Mouse (Mus musculus) embryo, embryonic 11.5 days (tissue): ENCODE data around the gene Rpl35a.
"Not testable (repeated sequence)": the region's sequence is repeated elsewhere in the genome, so short reads cannot be mapped to it uniquely, and the experiment has no call there.

ENCODE experiments used
- DNase-seq: peaks from one replicate; pipeline ENCODE4 v3.0.0-alpha.2; 2012; ENCODE audit warnings: low read depth, low spot score

Rpl35a gene

GRCm38 (mm10) chr16:33056095-33056785 lies at the start of gene Rpl35a, which contains the start of gene Iqcg:
Rpl35a (plus strand) TSS chr16:33056453.
Iqcg (minus strand) TSS chr16:33056218.
- DNase-seq, result peak; percentile 83

GRCm38 (mm10) chr16:33006888-33007287 lies 49.4 kb upstream of the Rpl35a start:
- DNase-seq, result no peak

DNA sequence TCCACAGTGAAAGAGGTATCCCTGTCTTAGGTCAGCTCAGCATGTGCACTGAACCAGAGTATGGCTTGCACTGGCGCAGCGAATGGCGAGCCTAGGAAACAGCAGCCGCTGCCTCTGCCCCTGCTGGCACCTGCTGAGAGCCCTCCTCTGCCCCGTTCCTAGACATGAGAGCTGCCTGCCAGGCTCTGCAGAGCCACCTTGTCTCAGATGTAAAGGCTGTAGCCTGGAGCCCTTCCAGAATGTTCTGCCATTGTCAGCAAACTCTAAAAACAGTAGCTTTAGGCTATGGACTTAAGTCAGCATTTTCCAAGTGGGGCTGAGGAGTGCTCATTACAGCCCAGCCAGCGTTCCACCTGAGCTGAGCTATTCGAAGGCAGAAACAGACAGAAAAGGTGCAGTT lies 48.8 kb upstream of the Rpl35a start:
- DNase-seq, result no peak

DNA sequence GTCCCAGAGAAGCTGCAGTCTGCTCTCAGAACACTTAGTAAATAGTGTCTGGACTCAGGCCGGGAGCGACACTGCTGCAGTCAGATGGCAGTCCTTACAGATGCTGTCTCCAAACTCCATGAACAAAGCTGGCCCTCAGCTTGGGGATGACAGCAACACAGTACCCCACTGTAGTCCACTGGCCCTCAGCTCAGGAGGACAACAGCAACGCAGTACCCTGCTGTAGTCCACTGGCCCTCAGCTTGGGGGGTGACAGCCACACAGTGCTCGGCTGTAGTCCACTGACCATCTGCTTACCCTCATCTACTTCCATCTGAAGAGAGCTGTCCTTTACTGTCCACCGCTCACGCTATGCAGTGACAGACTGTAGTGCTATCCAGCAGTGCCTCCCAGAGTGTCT lies 46.1 kb upstream of the Rpl35a start:
- DNase-seq, result no peak

- DNase-seq, result no peak
Measured at GRCm38 (mm10) chr16:33013801-33014200, 42.5 kb upstream of the Rpl35a start.

- no peak for DNase-seq
Measured at GRCm38 (mm10) chr16:33014921-33015320, 41.3 kb upstream of the Rpl35a start.

DNA sequence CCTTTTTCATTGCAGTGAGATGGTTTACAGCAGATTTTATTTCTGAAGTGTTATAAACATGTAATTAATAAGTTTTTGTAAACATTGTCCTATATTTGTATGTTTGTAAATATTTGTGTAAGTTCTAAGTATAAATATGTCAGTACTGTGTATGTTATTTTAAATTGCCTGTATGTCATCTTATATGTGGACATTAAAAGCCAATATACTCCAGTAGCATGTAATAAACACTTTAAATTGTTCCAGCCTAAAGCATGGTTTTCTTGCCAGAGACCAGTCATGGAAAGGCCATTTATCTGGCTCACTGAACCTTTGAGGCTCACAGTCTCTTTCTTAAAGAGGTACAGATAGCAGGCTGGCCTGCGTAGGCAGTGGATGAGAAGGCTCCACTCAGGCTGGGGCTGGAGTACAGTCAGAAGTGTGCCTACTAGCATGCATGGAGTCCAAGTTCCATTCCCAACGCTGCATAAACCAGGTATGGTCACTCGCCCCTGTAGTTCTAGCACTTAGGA lies 40.8 kb upstream of the Rpl35a start:
- DNase-seq, result no peak

DNA sequence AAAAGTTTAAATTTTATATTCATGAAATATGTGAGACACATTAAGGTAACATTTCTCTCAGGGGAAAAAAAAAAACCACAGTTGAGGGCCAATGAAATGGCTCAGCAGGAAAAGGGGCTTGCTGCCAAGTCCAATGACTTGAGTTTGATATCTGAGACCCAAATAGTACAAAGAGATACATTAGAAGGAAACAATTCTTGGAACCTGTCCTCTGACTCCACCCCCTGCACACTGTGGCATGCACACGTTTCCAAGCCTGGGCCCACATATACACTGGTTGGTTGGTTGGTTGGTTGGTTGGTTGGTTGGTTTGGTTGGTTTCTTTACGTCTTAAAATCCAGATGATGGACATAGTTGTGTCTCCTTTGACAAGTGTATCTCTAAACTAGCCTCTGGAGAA lies 40.3 kb upstream of the Rpl35a start:
- DNase-seq, result no peak

DNA sequence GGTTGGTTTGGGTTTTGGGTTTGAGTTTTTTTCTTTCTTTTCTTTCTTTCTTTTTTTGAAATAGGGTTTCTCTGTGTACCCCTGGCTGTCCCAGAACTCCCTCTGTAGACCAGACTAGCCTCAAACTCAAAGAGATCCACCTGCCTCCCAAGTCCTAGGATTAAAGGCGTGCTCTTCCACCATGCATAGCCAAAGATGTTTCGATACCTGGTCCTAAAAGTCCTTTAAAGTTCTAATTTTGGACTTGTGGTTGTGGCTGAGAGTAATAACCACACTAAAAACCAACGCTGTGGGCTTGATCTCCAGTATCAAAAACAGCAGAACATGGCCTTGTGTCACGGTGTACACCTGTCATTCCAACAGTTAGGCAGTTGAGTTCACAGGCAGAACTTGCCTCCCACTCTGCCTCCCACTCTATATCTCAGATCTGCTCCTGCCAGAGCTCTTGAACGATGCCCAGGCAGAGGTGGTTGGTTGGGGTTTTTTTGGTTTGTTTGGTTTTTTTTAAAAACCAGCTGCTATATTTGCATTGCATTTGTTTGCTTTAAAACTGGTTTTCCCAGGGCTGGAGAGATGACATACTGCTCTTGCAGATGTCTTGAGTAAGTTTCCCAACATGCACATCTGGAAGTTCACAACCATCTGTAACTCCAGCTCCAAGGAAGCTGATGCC lies 38.4 kb upstream of the Rpl35a start:
- DNase-seq, result no peak

DNA sequence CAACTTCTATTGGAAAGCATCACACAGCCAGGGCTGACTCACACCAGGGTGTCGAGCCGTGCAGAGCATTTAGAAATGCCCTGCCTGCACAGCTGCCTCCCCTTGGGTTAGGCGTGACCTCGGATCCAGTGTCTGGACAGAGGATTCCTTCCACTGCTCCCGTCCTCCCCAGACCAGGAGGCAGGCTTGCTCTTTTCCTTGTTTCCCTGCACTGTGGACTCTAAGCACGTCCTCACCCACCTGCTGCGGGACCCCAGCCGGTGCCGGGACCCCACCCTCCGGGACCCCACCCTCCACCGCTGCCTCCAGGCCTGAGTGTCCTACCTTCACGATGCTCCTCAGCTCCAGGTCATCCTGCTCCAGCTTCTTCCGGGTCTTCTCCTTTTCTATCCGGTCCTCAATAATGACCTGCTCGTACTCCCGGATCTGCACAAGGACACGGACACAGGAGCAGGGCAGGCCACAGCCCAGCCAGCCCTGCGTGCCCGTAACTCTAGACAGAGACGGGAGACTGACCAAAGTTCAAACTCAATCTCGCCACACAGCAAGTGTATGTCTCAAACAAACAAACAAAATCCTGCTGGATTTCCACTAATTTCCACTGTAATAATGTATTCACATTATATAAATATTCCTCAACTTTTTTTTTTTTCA lies 37.0 kb upstream of the Rpl35a start:
- no peak for DNase-seq

DNA sequence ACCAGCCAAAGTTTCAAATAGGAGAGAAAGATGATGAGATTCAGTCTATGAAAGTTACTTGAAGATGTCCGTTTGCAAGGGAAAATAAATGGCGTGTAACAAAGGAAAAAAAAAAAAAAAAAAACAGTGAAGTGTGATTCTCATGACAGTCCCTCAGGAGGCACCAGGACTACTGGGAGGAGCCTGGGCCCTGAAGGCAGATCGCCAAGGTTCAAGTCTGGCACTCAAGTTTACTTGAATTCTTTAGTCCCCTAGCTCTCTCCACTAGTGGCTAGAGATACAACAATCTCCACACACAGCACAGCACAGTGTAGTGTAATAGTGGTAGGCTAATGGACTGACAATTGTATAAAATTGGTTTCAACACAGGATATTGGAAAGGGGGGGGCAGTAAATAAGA lies 34.9 kb upstream of the Rpl35a start:
- no peak for DNase-seq

- peak; percentile 72 for DNase-seq
Measured at GRCm38 (mm10) chr16:33023750-33024149, 32.5 kb upstream of the Rpl35a start.

- DNase-seq, result no peak
Measured at GRCm38 (mm10) chr16:33024456-33025104, 31.7 kb upstream of the Rpl35a start.

GRCm38 (mm10) chr16:33026357-33026756 lies 29.9 kb upstream of the Rpl35a start:
- no peak for DNase-seq

DNA sequence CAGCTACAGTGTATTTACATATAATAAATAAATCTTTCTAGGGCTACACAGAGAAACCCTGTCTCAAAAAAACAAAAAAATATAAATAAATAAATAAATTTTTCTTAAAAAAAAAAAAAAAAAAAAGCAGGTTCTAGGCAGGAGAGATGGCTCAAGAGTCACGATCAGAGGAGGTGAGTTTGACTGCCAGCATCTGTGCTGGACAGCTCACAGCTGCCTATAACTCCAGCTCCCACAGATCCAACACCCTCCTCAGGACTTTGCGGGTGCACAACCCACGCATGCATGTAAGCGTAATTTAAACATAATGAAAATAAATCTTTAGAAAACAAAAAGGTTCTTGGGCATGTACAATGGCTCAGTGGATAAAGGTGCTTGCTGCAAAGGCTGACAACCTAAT lies 20.2 kb upstream of the Rpl35a start:
- DNase-seq, result no peak

DNA sequence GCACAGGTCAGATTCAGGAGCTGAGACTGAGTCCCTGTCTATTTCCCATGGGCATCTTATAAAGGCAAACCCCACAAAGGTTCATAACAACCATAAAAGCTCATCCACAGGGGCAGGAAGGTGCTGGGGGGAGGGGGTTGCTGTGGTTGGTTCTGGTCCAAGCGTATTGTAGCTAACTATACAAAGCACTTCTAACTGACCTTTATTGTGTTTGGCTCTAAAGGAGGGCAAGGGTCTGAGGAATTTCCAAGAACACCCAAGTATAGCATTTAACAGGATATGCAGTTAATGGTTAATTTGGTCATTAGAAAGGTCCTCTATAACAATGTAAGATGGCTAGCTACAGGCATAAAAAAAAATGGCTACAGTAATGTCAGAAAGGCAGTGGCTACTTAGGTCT lies 13.6 kb upstream of the Rpl35a start:
- DNase-seq, result no peak

DNA sequence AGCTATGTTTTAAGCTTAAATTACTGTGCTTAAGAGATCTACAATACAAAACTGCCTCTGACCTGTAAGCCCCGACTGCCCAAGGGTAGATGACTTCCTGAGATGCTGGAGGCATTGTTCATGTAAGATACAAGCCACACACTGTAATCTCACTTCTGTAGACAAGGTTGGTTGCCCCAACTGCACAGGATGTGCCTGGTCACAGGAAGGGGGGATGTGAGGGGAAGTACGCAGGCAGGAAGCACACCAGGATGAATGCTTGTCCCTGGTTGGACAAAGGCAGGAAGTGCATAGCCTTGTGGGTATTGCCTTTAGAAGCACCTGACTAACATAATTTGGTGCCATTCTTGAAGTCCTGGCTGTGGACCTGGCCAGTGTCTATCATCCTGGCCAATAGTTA lies 13.0 kb upstream of the Rpl35a start:
- DNase-seq, result no peak

- no peak for DNase-seq
Measured at GRCm38 (mm10) chr16:33048004-33048403, 8.2 kb upstream of the Rpl35a start.

DNA sequence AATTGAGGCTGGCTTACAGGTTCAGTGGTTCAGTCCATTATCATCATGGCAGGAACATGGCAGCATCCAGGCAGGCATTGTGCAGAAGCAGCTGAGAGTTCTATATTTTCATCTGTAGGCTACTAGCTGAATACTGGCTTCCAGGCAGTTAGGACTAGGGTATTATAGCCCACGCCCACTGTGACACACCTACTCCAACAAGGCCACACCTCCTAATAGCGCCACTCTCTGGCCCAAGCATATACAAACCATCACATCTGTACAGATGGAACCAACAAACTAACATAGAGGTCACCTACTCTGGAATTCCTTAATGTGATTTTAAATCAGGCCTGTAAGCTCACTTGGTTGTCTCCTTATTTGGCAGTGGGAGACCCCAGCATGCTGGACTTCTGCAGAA lies 7.6 kb upstream of the Rpl35a start:
- no peak for DNase-seq

DNA sequence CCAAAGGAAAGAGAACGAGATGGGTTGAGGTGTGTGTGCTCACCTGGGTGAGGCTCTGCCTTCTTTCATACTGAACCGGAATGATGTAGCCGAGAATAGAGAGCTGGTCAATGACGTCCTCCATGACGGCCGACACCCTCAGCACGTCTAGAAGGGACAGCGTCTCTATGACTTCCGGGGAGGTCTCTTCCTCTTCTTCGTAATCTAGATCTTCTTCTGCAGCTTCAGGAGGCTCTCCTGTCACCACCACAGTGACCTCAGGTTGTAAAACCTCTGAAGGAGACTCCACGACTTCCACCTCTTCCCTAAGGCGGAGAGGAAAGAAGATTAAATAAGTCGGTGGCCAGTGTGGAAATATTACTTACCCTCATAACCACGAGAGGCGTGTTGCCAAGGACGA lies 6.4 kb upstream of the Rpl35a start:
- DNase-seq, result no peak

DNA sequence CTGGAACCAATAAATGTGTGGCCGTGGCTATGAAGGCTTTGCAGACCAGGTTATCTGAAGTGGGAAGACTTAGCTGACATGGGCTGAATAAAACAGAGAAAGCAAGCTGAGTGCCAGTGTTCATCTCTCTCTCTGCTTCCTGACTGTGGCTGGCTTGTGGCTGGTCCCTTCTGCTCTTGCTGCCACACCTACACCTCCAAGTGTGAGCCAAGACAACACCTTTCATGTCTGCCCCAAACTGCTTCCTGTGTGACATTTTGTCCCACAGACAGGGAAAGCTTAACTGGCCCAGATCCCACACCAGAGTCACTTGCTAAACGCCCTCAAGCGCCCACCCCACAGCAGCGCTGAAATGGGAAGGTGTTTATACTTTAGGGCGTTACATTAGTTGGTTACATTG lies 3.1 kb upstream of the Rpl35a start:
- DNase-seq, result no peak

DNA sequence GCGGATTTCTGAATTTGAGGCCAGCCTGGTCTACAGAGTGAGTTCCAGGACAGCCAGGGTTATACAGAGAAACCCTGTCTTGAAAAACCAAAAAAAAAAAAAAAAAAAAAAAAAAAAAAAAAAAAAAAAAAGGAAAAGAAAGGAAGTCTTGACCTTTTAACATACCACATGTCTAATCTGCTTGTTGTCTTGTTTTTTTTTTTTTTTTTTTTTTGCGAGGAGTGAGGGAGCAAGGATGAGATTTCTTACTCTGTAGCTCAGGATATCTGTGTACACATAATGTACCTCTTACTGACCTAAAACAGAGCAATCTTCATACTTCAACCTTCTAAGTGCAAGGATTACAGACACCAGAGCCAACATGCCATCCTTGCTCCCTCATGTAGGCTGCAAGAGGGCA lies 1.3 kb upstream of the Rpl35a start:
- not testable (repeated sequence) for DNase-seq
